Mouse (Mus musculus) liver, embryonic 16.5 days (tissue): ENCODE measurements around the gene Best1. TPM values are rescaled to one million over a fixed set of nuclear protein-coding genes. Genes with fewer than 3 reads are reported as not detected.
A peak's percentile ranks its signal among the peaks of the same experiment; 100 is the strongest.

ENCODE experiments used
- ATAC-seq: fragments of 200-750 bp; cut with Nextera tagmentation; 2 replicates; pipeline ENCODE4 v1.8.0; 2017; ENCODE audit warnings: low read depth, mild to moderate bottlenecking, moderate number of reproducible peaks, moderate library complexity
- H3K27ac ChIP-seq: fragments of 300-500 bp; sonication (generic); 2 replicates; pipeline ENCODE4 v1.5.1; 2014; ENCODE audit warnings: mild to moderate bottlenecking, low read length
- H3K27me3 ChIP-seq: fragments of 300-500 bp; sonication (generic); 2 replicates; pipeline ENCODE4 v1.6.1; 2014; ENCODE audit warnings: low read depth, low read length, mixed read lengths; ENCODE audit not compliant: control insufficient read depth, insufficient read depth
- H3K36me3 ChIP-seq: fragments of 300-500 bp; sonication (generic); 2 replicates; pipeline ENCODE4 v1.6.1; 2014; ENCODE audit warnings: mild to moderate bottlenecking; ENCODE audit not compliant: control insufficient read depth, insufficient read depth
- H3K4me1 ChIP-seq: fragments of 300-500 bp; sonication (generic); 2 replicates; pipeline ENCODE4 v1.6.1; 2014; ENCODE audit warnings: low read depth, low read length, mixed read lengths; ENCODE audit not compliant: control insufficient read depth
- H3K4me2 ChIP-seq: fragments of 300-500 bp; sonication (generic); 2 replicates; pipeline ENCODE4 v1.6.1; 2014; ENCODE audit warnings: low read depth, low read length, mixed read lengths
- H3K4me3 ChIP-seq: fragments of 300-500 bp; sonication (generic); 2 replicates; pipeline ENCODE4 v1.5.1; 2014; ENCODE audit warnings: low read depth, mild to moderate bottlenecking, low read length
- H3K9ac ChIP-seq: fragments of 300-500 bp; sonication (generic); 2 replicates; pipeline ENCODE4 v1.6.1; 2014; ENCODE audit warnings: low read depth, low read length
- H3K9me3 ChIP-seq: fragments of 300-500 bp; sonication (generic); replicated peaks from 2 replicates; pipeline ENCODE4 v1.6.1; 2016; ENCODE audit warnings: low read length; ENCODE audit not compliant: control insufficient read depth
- WGBS: fragments of 180-500 bp; shearing (Covaris S2); extraction: QIAGEN DNeasy Blood & Tissue Kit; methylation state at CpG from one replicate; pipeline ENCODE4 v1.1.7; 2014; ENCODE audit not compliant: insufficient replicate concordance; 5-methylcytosine and 5-hydroxymethylcytosine counted together
- polyA plus RNA-seq: library from polyadenylated mRNA; unstranded; fragments of >200 nt; fragmentation: Nextera tagmentation; extraction: Ambion mirVana; gene quantifications from 2 replicates; pipeline ENCODE4 v1.2.1, GENCODE M21; 2015

Gene Best1
- polyA plus RNA-seq, 1 experiment from 2014 or later, result 0.13 TPM

- H3K27ac ChIP-seq, result no peak overlapping the region
- no peak overlapping the region for H3K4me2 ChIP-seq
- no peak overlapping the region for H3K4me3 ChIP-seq
- no peak for ATAC-seq
- H3K27me3 ChIP-seq, result no peaks in the 10 kb centered on the region
- 69% methylated on average over 2 of the region's 2 CpGs for WGBS
- H3K36me3 ChIP-seq, result no peaks in the 10 kb centered on the region
- H3K9me3 ChIP-seq, result no peaks in the 10 kb centered on the region
- peaks cover 7% of the 10 kb centered on the region for H3K4me1 ChIP-seq
- H3K9ac ChIP-seq, result no peak overlapping the region
Observed at GRCm38 (mm10) chr19:9966096-9966867, 35.2 kb downstream of the Best1 start.

DNA sequence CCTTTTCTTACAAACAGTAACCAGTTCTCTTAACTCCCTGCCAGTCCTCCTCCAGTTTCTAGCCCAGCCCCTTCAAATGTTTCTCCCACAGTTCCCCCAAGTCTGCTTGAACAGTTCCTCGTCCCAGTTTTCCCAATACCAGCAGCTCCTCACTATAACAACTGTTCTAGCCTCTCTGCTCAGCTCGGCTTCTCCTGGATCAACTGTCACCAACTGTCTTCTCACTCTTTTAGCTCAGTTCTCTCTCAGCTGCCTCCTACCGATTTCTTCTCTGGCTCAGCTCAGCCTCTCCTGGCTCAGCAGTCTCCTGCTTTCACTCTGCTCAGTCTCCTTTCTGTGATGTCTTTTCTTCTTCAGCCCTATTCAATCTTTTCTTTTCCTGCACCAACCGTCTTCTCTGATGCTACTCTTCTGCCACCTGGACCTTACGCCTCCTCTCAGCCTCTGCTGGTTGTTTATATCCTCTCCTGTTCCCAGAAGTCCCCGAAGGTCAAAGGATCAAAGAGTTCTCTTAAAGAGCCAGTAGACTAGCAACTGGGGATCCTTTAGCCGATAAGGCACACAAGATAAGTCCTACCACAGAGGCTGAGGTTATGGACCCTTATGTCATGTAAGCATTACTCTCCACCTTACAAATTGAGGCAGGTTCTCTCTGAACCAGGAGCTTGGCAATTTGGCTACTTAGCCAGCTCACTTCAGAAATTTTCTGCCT, 37.1 kb downstream of the Best1 start:
- Histone ChIP-seq H3K9me3 (no peaks in the 10 kb centered on the region), H3K36me3 (no peaks in the 10 kb centered on the region), H3K27me3 (no peaks in the 10 kb centered on the region), H3K4me2 (no peak overlapping the region), H3K4me1 (peaks cover 7% of the 10 kb centered on the region), H3K4me3 (no peak overlapping the region), H3K9ac (no peak overlapping the region), H3K27ac (no peak overlapping the region)
- 28% methylated on average over 7 of the region's 7 CpGs for WGBS
- no peak for ATAC-seq

GRCm38 (mm10) chr19:9960769-9961168, 40.7 kb downstream of the Best1 start:
- no peak for ATAC-seq
- H3K4me1 ChIP-seq, result peaks cover 28% of the 10 kb centered on the region
- no peak overlapping the region for H3K27ac ChIP-seq

DNA sequence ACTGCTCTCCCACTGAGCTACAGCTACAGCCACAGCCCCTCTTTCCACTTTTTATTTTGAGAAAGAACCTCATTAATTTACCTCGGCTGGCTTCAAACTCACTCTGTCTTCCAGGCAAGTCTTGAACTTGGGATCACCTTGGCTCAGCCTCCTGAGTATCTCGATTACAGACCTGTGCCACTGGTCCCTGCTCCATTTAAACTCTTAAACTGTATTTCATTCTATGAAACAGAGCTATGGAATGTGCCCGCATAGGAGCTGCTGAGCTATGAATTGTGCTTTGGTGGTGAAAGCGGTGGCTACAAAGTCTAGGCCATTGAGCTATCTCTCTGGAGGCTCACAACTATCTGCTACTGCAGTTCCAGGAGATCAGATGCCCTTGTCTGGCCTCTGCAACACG, 43.5 kb downstream of the Best1 start:
- Histone ChIP-seq H3K4me3 (no peak overlapping the region), H3K27ac (no peak overlapping the region), H3K9ac (no peak overlapping the region), H3K27me3 (no peaks in the 10 kb centered on the region), H3K4me2 (no peak overlapping the region), H3K36me3 (no peaks in the 10 kb centered on the region), H3K9me3 (no peaks in the 10 kb centered on the region), H3K4me1 (peaks cover 42% of the 10 kb centered on the region)
- ATAC-seq, result no peak
- WGBS, result 62% methylated on average over 5 of the region's 5 CpGs

More at GRCm38 (mm10) chr19:9960769-9961168, 40.7 kb downstream of the Best1 start:
- H3K27me3 ChIP-seq, result no peaks in the 10 kb centered on the region
- H3K4me2 ChIP-seq, result no peak overlapping the region
- WGBS, result 65% methylated on average over 5 of the region's 5 CpGs
- no peak overlapping the region for H3K4me3 ChIP-seq
- no peaks in the 10 kb centered on the region for H3K36me3 ChIP-seq
- H3K9me3 ChIP-seq, result no peaks in the 10 kb centered on the region
- H3K9ac ChIP-seq, result no peak overlapping the region

DNA sequence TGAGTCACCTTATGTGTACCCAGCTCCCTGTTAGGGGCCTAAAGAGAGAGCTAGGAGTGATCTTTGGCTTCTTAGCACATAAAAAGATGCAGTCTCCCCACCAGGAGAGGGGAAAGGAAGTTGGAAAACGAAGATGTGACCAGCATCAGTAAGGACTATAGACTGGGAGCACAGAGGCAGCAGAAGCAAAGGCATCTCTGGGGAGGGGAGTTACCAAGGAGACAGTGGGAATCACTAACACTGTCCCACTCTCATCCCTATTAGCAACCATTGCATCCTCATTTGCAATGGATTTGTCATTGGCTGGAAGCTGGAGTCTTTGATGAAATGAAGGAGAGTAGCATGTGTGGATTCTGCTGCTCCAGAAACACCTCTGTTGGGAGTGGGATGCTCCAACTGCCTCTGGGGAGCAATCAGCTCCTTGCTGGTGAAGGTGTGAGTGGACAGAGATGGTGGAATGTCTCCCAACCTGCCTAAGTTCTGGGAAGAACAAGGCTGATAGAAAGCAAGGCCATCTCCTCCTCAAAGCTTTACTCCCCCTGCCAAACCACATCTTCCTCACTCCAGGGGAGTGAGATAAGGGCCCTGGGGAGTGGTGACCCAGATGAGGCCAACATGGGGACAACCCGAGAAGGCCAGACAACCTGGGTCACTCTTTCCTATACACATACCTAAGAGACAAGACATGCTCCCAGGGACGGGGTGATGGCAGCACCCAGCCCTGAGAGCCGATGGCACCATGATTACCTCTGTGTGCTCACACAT, 44.6 kb downstream of the Best1 start:
- Histone ChIP-seq H3K4me3 (no peak overlapping the region), H3K27ac (peak overlapping the region; percentile 25; the same call in 1 of the 2 replicates), H3K36me3 (no peaks in the 10 kb centered on the region), H3K27me3 (no peaks in the 10 kb centered on the region), H3K4me2 (no peak overlapping the region), H3K9ac (no peak overlapping the region), H3K9me3 (no peaks in the 10 kb centered on the region), H3K4me1 (peaks cover 42% of the 10 kb centered on the region)
- WGBS, result 49% methylated on average over 4 of the region's 4 CpGs
- no peak for ATAC-seq

DNA sequence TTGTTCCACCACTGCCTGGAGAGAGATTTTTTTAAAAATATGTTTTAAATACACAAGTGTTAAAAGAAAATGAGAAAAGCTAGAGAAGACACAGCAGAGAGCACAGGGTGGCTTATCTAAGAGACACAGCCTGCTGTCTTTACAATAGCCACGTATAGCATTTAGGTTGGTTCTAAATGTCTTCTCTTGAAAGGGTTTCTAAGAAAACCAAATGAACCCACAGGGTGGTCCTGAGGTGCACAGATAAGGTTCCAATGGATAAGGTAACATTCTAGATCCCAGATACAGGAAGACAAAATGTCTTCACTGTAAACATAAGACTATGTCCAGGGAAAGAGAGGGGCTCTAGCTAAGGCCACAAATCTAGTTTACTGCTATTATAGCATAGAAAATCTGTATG, 46.0 kb downstream of the Best1 start:
- WGBS, result 14% methylated on average over 1 of the region's 1 CpGs
- peak; percentile 35 for ATAC-seq
- no peaks in the 10 kb centered on the region for H3K9me3 ChIP-seq
- no peak overlapping the region for H3K4me3 ChIP-seq
- no peaks in the 10 kb centered on the region for H3K36me3 ChIP-seq
- no peak overlapping the region for H3K9ac ChIP-seq
- H3K27me3 ChIP-seq, result no peaks in the 10 kb centered on the region
- H3K4me1 ChIP-seq, result peaks cover 42% of the 10 kb centered on the region
- no peak overlapping the region for H3K4me2 ChIP-seq
- peak overlapping the region; percentile 90 for H3K27ac ChIP-seq

- peak overlapping the region; percentile 52 for H3K9ac ChIP-seq
- peak overlapping the region; percentile 50 for H3K4me2 ChIP-seq
- peaks cover 42% of the 10 kb centered on the region for H3K4me1 ChIP-seq
- H3K9me3 ChIP-seq, result no peaks in the 10 kb centered on the region
- H3K36me3 ChIP-seq, result no peaks in the 10 kb centered on the region
- ATAC-seq, result peak; percentile 41
- 29% methylated on average over 5 of the region's 5 CpGs for WGBS
- H3K27ac ChIP-seq, result peak overlapping the region; percentile 90
- peak overlapping the region; percentile 15; the same call in 1 of the 2 replicates for H3K4me3 ChIP-seq
- H3K27me3 ChIP-seq, result no peaks in the 10 kb centered on the region
Observed at GRCm38 (mm10) chr19:9954811-9955202, 46.6 kb downstream of the Best1 start.

DNA sequence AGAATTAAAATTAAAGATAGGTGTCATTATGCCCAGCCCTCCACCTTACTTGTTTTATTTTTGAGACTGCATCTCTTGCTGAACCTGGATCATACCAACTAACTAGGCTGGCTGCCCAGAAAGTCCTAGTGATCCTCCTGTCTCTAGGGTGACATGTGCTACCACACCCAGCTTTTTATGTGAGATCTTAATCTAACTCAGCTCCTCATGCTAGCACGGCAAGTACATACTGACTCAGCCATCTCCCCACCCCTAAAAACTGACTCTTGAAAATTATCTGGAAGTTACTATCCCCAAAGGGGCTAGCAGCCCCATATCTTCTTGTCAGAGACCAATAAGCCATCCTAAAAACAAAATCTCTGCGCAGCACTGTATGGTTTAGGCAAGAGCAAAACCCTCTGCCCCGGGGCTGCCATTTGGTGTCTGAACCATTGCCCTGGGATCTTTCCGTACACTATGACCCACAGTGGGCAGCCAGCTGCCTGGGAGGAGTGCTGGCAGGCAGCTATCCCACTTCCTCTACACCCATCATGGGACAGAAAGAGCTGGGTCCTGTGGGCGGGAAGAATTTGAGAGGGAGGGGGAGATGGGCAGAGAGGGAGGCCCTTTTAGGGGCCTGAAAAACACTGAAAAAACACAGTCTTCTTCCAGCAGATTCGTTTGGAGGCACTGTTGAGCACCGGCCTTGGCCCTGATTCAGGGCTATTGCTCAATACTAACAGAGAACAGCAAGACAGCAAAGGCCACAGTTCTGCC, 47.2 kb downstream of the Best1 start:
- peak overlapping the region; percentile 15; the same call in 1 of the 2 replicates for H3K4me3 ChIP-seq
- H3K4me1 ChIP-seq, result peaks cover 42% of the 10 kb centered on the region
- no peaks in the 10 kb centered on the region for H3K27me3 ChIP-seq
- peak overlapping the region; percentile 52 for H3K9ac ChIP-seq
- H3K27ac ChIP-seq, result peak overlapping the region; percentile 90
- peak overlapping the region; percentile 50 for H3K4me2 ChIP-seq
- peak; percentile 77 for ATAC-seq
- no peaks in the 10 kb centered on the region for H3K9me3 ChIP-seq
- no peaks in the 10 kb centered on the region for H3K36me3 ChIP-seq
- WGBS, result 13% methylated on average over 7 of the region's 7 CpGs
